Mouse (Mus musculus) stomach, postnatal 0 days (tissue): Measurements from ENCODE around the gene Prkcb. TPM values are rescaled to one million over a fixed set of nuclear protein-coding genes. Genes with fewer than 3 reads are reported as not detected.

Source experiments
- ATAC-seq: fragments of 200-750 bp; cut with Nextera tagmentation; 2 replicates; pipeline ENCODE4 v1.8.0; 2017; ENCODE audit not compliant: low FRiP score, low TSS enrichment
- DNase-seq: peaks from one replicate; pipeline ENCODE4 v3.0.0-alpha.2; 2016; ENCODE audit warnings: low spot score
- H3K27ac ChIP-seq: fragments of 300-500 bp; sonication (generic); replicated peaks from 2 replicates; pipeline ENCODE4 v1.5.1; 2014; ENCODE audit warnings: mild to moderate bottlenecking, control low read depth
- H3K27me3 ChIP-seq: fragments of 300-500 bp; sonication (generic); 2 replicates; pipeline ENCODE4 v1.6.1; 2014; ENCODE audit warnings: low read length; ENCODE audit not compliant: control insufficient read depth, insufficient read depth
- H3K36me3 ChIP-seq: fragments of 300-500 bp; sonication (generic); 2 replicates; pipeline ENCODE4 v1.6.1; 2014; ENCODE audit warnings: low read length, mixed read lengths; ENCODE audit not compliant: control insufficient read depth, insufficient read depth
- H3K4me1 ChIP-seq: fragments of 300-500 bp; sonication (generic); replicated peaks from 2 replicates; pipeline ENCODE4 v1.6.1; 2014; ENCODE audit warnings: antibody characterized with exemption; ENCODE audit not compliant: control insufficient read depth, insufficient read depth
- H3K4me2 ChIP-seq: fragments of 300-500 bp; sonication (generic); replicated peaks from 2 replicates; pipeline ENCODE4 v1.6.1; 2014; ENCODE audit warnings: low read depth, mild to moderate bottlenecking, control low read depth, moderate library complexity
- H3K4me3 ChIP-seq: fragments of 300-500 bp; sonication (generic); 2 replicates; pipeline ENCODE4 v1.5.1; 2014; ENCODE audit warnings: low read depth, low read length, control low read depth
- H3K9ac ChIP-seq: fragments of 300-500 bp; sonication (generic); 2 replicates; pipeline ENCODE4 v1.6.1; 2014; ENCODE audit warnings: mild to moderate bottlenecking, low read length, control low read depth, mixed read lengths
- H3K9me3 ChIP-seq: fragments of 300-500 bp; sonication (generic); 2 replicates; pipeline ENCODE4 v1.6.1; 2016; ENCODE audit warnings: low read length; ENCODE audit not compliant: control insufficient read depth
- CTCF ChIP-seq: IDR thresholded peaks from 2 replicates; pipeline ENCODE4 v1.5.1; 2016; ENCODE audit warnings: antibody characterized with exemption, low read depth, mild to moderate bottlenecking, moderate library complexity
- EP300 ChIP-seq: optimal IDR thresholded peaks from 2 replicates; pipeline ENCODE3; 2016; ENCODE audit warnings: antibody characterized with exemption
- WGBS: fragments of 180-500 bp; shearing (Covaris S2); extraction: QIAGEN DNeasy Blood & Tissue Kit; methylation state at CpG from one replicate; pipeline ENCODE4 v1.1.7; 2014; 5-methylcytosine and 5-hydroxymethylcytosine counted together
- polyA plus RNA-seq: library from polyadenylated mRNA; unstranded; fragments of >200 nt; fragmentation: Nextera tagmentation; extraction: Ambion mirVana; gene quantifications from 2 replicates; pipeline ENCODE4 v1.2.1, GENCODE M21; 2015

Prkcb gene
- polyA plus RNA-seq, 1 experiment from 2014 or later: 7.9 TPM

DNA sequence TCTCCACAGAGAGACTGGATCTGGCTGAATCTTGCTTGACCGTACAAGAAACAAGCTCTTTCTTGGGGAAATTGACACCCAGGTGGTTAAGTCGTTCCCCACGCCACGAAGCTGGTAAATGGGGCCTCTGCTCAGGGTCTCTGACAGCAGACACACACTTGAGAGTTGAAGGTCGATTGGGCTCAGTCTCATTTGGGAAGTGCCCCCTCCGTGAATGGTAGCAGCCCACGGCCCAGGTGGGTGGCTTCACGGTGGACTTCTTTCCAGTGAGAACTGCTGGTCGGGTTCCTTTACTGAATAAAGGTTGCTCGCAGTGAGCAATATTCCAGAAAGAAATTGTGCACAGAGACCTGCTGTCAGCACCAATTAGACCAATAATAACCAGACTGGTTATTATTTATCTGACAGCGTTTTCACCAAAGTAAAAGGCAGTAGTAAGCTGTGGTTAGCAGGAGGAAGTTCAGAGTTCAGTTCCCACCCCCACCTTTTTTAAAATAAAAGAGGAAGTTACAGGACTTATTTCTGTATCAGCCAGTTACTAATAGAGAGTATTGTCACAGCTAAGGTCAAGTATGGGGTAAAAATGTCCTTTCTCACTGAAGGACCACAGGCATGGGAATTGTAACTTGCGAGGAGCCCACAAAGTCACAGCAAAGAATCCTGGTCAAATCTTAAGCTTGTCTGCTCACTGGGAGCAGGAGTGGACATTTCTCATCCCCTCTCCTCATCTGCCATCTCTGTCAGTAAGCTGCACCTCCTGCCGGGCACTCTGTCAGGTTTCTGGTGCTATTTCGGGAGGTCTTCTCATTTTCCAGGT is 21.6 kb downstream of the Prkcb start:
- no peaks in the 10 kb centered on the region for H3K36me3 ChIP-seq
- TF ChIP-seq EP300 (no peak), CTCF (no peak)
- WGBS: 60% methylated on average over 14 of the region's 14 CpGs

DNA sequence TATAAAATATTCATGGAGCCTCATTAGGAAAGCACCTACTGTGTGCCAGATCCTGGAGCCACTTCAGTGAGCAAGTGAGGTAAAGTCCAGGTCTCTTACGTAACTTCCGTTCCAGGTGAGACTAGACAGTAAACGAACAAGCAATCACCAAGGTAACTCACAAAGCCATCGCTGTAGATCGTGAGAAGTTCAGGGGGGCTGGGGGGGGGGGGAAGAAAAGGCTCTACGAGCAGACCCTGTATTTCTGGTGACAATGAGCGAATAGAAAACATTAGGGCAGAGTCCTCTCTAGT is 22.1 kb downstream of the Prkcb start:
- Histone ChIP-seq H3K36me3 (no peaks in the 10 kb centered on the region), H3K27ac (no peak overlapping the region), H3K9ac (no peak overlapping the region), H3K27me3 (no peaks in the 10 kb centered on the region), H3K4me1 (no peaks in the 10 kb centered on the region), H3K4me2 (no peak overlapping the region), H3K4me3 (no peak overlapping the region), H3K9me3 (no peaks in the 10 kb centered on the region)
- no peak for DNase-seq
- ATAC-seq: no peak
- TF ChIP-seq EP300: no peak
- no peak for TF ChIP-seq CTCF
- WGBS: 75% methylated on average over 7 of the region's 7 CpGs

More for the DNA sequence above, 21.6 kb downstream of the Prkcb start:
- Histone ChIP-seq H3K4me3 (no peak overlapping the region), H3K9me3 (no peaks in the 10 kb centered on the region), H3K4me2 (no peak overlapping the region), H3K27me3 (no peaks in the 10 kb centered on the region), H3K27ac (no peak overlapping the region), H3K9ac (no peak overlapping the region), H3K4me1 (no peaks in the 10 kb centered on the region)
- no peak for ATAC-seq
- DNase-seq: no peak

DNA sequence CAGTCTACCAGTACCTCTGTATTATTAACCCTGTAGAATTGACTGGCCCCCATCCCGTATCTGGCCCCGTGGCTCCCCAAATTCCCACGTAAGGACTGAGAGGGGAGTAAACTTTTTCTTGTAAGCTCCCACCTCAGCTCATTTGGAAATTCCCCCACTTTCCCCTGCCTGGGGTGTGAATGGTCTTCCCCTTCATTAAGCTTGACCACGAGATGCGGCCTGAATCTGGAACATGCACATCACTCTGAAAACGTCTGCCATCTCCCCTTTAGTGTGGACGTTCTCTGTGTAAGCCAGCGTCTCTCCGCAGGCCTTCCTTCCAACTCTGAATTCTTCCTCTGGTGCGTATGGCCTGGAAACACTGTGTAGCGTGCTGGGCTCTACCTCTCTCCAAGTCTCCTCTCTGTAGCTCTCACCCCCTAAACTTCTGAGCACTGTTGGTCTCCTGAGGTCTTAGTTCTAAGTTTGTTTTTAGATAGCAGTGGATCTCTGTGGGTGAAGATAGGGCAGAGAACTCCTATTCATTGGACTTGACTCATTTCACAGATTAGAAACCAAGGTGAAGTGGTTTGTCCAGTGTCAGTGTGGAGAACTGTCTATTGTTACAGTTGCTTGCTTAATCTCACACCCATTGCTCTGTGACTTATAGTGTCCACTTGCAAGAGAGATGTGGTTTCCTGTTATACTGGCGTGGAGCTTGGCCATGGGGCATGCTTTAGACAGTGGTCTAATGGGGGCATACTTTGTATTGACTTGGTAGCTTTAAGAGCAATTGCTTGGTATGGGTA is 25.3 kb downstream of the Prkcb start:
- TF ChIP-seq EP300 (no peak), CTCF (no peak)
- ATAC-seq (no peak), DNase-seq (no peak)
- 84% methylated on average over 12 of the region's 12 CpGs for WGBS
- no peaks in the 10 kb centered on the region for H3K4me1 ChIP-seq
- no peaks in the 10 kb centered on the region for H3K36me3 ChIP-seq
- no peaks in the 10 kb centered on the region for H3K9me3 ChIP-seq
- H3K4me3 ChIP-seq: no peak overlapping the region
- H3K4me2 ChIP-seq: no peak overlapping the region
- H3K9ac ChIP-seq: no peak overlapping the region
- no peaks in the 10 kb centered on the region for H3K27me3 ChIP-seq
- H3K27ac ChIP-seq: no peak overlapping the region

DNA sequence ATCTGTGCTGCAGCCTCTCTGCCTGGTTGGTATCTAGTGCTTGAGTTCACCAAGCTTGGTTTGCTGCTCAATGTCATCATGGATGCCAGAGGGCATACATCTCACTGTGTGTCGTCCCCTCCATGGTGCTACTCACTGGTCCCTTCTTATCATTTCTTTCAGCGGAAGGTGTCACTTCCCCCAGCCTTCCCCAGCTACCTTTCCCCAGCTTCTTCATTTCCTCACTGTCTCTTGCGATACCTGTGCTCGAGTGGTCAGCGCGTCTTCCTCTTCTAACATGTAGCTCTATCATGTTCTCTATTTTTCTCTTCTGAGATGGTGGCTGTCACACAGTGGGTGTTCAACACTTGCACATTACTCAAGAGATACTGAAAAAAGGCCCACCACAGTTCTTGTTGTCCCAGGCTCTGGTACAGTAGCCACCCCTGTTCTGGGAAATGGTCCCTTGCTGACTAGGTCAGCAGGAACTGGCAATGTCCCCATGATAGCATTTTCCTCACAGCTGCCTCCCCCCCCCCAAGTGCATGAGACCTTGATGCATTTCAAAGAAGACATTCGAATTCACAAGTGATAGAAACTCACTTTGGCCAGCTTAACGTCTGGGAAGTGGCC is 27.3 kb downstream of the Prkcb start:
- WGBS: 80% methylated on average over 8 of the region's 8 CpGs
- TF ChIP-seq CTCF: no peak
- TF ChIP-seq EP300: no peak

DNA sequence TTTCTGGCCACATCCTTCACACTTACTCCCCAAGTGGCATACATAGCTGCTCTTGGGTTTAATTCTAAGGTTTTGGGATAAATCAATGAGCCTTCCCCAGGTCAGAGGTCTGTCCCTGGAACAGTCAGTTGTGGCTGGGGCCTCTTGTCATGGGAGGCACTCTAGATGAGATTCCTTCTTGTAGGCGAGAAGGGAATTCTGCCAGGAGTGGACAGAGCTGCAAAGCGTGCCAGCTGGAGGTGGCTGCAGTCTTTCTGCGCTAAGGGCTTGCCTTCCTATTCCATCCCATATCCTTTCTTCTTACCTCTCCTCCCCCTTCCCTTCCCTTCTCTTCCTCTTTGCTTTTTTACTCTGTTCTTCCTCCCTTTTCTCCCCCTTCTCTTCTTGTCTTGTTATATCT is 28.1 kb downstream of the Prkcb start:
- Histone ChIP-seq H3K9me3 (no peaks in the 10 kb centered on the region), H3K36me3 (no peaks in the 10 kb centered on the region), H3K4me2 (no peak overlapping the region), H3K27ac (no peak overlapping the region), H3K27me3 (no peaks in the 10 kb centered on the region), H3K4me3 (no peak overlapping the region), H3K4me1 (no peaks in the 10 kb centered on the region), H3K9ac (no peak overlapping the region)
- no peak for ATAC-seq
- no peak for DNase-seq
- TF ChIP-seq CTCF: no peak
- no peak for TF ChIP-seq EP300
- WGBS: 55% methylated on average over 3 of the region's 3 CpGs

More for the DNA sequence above, 27.3 kb downstream of the Prkcb start:
- H3K27me3 ChIP-seq: no peaks in the 10 kb centered on the region
- no peaks in the 10 kb centered on the region for H3K9me3 ChIP-seq
- H3K4me2 ChIP-seq: no peak overlapping the region
- no peak overlapping the region for H3K27ac ChIP-seq
- DNase-seq (no peak), ATAC-seq (no peak)
- H3K4me3 ChIP-seq: no peak overlapping the region
- no peaks in the 10 kb centered on the region for H3K4me1 ChIP-seq
- H3K9ac ChIP-seq: no peak overlapping the region
- H3K36me3 ChIP-seq: no peaks in the 10 kb centered on the region

DNA sequence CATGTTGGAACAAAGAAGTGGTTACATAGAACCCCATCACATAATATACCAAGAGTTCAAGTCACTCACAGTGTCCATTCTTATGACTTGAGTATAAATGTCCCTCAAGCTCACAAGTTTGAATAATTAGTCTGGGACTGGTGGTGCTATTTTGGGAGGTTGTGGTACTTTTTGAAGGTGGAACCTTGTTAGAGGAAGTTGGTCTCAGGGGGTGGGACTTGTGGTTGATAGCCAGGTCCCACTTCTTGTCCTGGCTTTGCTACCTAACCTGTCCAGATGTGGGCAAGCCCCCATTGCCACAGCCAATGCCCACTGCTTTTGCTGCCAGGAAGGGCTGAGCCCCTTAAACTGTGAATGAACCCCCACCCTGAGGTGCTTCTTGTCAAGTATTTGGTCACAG is 28.9 kb downstream of the Prkcb start:
- DNase-seq (no peak), ATAC-seq (no peak)
- Histone ChIP-seq H3K9me3 (no peaks in the 10 kb centered on the region), H3K9ac (no peak overlapping the region), H3K27ac (no peak overlapping the region), H3K4me1 (no peaks in the 10 kb centered on the region), H3K27me3 (no peaks in the 10 kb centered on the region), H3K4me2 (no peak overlapping the region), H3K36me3 (no peaks in the 10 kb centered on the region), H3K4me3 (no peak overlapping the region)
- no peak for TF ChIP-seq CTCF
